Mouse (Mus musculus) hematopoietic multipotent progenitor cell, adult 10-12 weeks (in vitro differentiated cells): ENCODE measurements around the gene Gm1123. TPM values are rescaled to one million over a fixed set of nuclear protein-coding genes. Genes with fewer than 3 reads are reported as not detected.

ENCODE experiments used
- polyA plus RNA-seq: library from polyadenylated mRNA; stranded (reverse); fragments of >175 nt; gene quantifications from 2 replicates; pipeline ENCODE4 v1.2.3, GENCODE M21; 2012; ENCODE audit warnings: low replicate concordance

Gm1123 gene
- not detected in 2 replicates for polyA plus RNA-seq

DNA sequence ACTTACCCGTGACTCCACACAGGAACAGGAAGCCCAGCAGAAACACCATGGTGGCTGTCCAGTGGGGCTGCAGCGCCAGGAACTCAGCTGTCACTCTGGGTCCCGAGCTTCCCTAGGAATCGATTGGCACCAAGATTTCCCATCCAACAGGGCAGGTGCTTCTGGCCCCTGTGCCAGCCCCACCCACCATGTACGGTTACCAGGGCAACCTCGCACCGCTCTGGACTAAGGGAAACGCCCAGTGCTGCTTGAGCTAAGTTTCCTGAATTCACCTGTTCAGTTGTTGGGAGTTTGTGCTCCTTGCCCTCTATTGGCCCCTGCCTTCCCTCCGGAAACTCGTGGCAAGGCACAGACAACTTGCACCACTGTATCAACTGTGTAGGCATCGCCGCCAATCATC, at the start of gene Gm1123:
Gm1123 (minus strand) TSS at position 141 of the 400 bp plus-strand sequence.

DNA sequence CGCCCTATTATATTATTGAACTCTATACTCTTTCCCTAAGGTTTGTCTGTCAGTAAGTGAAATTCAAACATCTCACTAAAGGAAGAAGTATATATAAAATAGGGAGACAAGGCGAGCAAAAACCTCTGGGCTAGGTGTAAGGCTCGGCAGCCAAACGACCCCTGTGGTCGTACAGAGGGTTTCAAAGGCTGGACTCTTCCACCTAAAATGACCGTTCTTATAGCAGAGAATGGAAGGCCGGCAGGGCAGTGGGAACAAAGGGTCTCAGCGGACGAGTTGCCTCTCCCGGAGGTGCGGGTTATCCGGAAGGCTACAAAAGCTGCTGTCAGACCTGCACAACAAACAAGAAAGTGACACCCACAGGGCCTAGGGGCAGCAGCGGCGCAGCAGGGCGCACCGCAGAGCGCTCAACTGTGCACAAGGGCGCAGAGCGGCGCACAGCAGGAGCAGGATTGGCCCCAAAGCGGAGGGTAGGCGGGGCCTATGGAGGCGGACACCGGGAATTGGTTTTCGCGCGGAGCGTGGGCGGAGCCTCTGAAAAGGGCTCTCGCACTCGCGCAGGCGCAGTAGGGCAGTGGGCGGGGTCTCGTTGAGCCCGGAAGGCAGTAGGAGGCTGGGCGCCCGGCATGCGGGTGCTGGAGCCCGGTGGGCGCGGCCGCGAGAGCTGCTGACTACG, 49.6 kb downstream of the Gm1123 start, which contains the start of gene Faim:
Faim (plus strand) TSS at position 574 of the 676 bp plus-strand sequence.

Other genes with a start within 250 kb of the Gm1123 start
- not detected in 2 replicates for gene Prr23a1, start 193.2 kb downstream of the Gm1123 start, polyA plus RNA-seq
- gene Prr23a2, start 179.2 kb downstream of the Gm1123 start, polyA plus RNA-seq = not detected in 2 replicates
- not detected in 2 replicates for gene Prr23a3, start 170.9 kb downstream of the Gm1123 start, polyA plus RNA-seq
- gene 7420426K07Rik, start 132.6 kb downstream of the Gm1123 start, polyA plus RNA-seq = not detected in 2 replicates
- not detected in 2 replicates for gene Foxl2, start 80.4 kb downstream of the Gm1123 start, polyA plus RNA-seq
- 14.3 and 17.8 TPM in 2 replicates for gene Faim, start 49.3 kb downstream of the Gm1123 start, polyA plus RNA-seq
- 0.47 and 1.1 TPM in 2 replicates for gene Pik3cb, start 104.9 kb upstream of the Gm1123 start, polyA plus RNA-seq
- gene Faiml, start 201.5 kb upstream of the Gm1123 start, polyA plus RNA-seq = not detected in 2 replicates
- 1.1 and 1.2 TPM in 2 replicates for gene Cep70, start 207.7 kb upstream of the Gm1123 start, polyA plus RNA-seq